Mouse (Mus musculus) ES-E14 (cell line): ENCODE measurements at regions not wholly inside any gene's neighbourhood (a gene's known extent, or its start where the extent isn't known, plus 50 kb on each side); places are given as distances from the start of the nearest gene placed in this dataset.

Experiments
- DNase-seq: peaks from one replicate; pipeline ENCODE4 v3.0.0-alpha.2; 2013; ENCODE audit warnings: low read depth, low spot score
- H3K27ac ChIP-seq: 2 replicates; pipeline ENCODE4 v1.5.1; 2012; ENCODE audit warnings: low read depth, mild to moderate bottlenecking, low read length, moderate library complexity, mixed read lengths; ENCODE audit not compliant: poor library complexity, insufficient read depth, severe bottlenecking
- H3K36me3 ChIP-seq: 2 replicates; pipeline ENCODE4 v1.6.1; 2012; ENCODE audit warnings: mild to moderate bottlenecking, low read length, moderate library complexity, mixed read lengths; ENCODE audit not compliant: control insufficient read depth, poor library complexity, insufficient read depth, severe bottlenecking
- H3K4me1 ChIP-seq, 2 experiments: fragments of 150-350 bp in 1 of 2; sonication (generic) in 1 of 2; 2 replicates each; pipeline ENCODE4 v1.6.1; 2012; ENCODE audit warnings: low read length in 2 of 2, mild to moderate bottlenecking in 1 of 2, mixed read lengths in 1 of 2; ENCODE audit not compliant: control insufficient read depth in 2 of 2, insufficient read depth in 2 of 2, poor library complexity in 1 of 2
- H3K4me3 ChIP-seq, 2 experiments: fragments of 150-350 bp in 1 of 2; sonication (generic) in 1 of 2; 2 replicates each; pipeline ENCODE4 v1.5.1; 2012; ENCODE audit warnings: low read length in 2 of 2, low read depth in 1 of 2, mild to moderate bottlenecking in 1 of 2, mixed read lengths in 1 of 2; ENCODE audit not compliant: insufficient read depth in 1 of 2, poor library complexity in 1 of 2, severe bottlenecking in 1 of 2
- H3K9ac ChIP-seq: 2 replicates; pipeline ENCODE4 v1.6.1; 2012; ENCODE audit warnings: low read depth, mild to moderate bottlenecking, low read length, mixed read lengths; ENCODE audit not compliant: poor library complexity, insufficient read depth, severe bottlenecking
- H3K9me3 ChIP-seq: fragments of 150-350 bp; sonication (generic); 2 replicates; pipeline ENCODE4 v1.6.1; 2012; ENCODE audit warnings: low read depth, mild to moderate bottlenecking, low read length; ENCODE audit not compliant: control insufficient read depth, insufficient read depth
- CHD2 ChIP-seq: IDR thresholded peaks from 2 replicates; pipeline ENCODE4 v1.6.1; 2014; ENCODE audit warnings: mild to moderate bottlenecking, low read depth, low read length, inconsistent platforms
- HCFC1 ChIP-seq: IDR thresholded peaks from 2 replicates; pipeline ENCODE4 v1.6.1; 2012; ENCODE audit warnings: low read length, inconsistent platforms, borderline replicate concordance; ENCODE audit not compliant: insufficient read depth
- MAFK ChIP-seq: IDR thresholded peaks from 2 replicates; pipeline ENCODE4 v1.6.1; 2014; ENCODE audit warnings: mild to moderate bottlenecking, low read depth, low read length, inconsistent platforms; ENCODE audit not compliant: insufficient read depth
- ZC3H11A ChIP-seq: IDR thresholded peaks from 2 replicates; pipeline ENCODE4 v1.6.1; 2012; ENCODE audit warnings: low read depth, mild to moderate bottlenecking, inconsistent platforms, low read length, borderline replicate concordance
- ZNF384 ChIP-seq: IDR thresholded peaks from 2 replicates; pipeline ENCODE4 v1.6.1; 2012; ENCODE audit warnings: low read depth, low read length, inconsistent platforms
- in situ Hi-C, 2 experiments: fragments of 600-800 bp; cut with MboI; formaldehyde crosslinking; loops; one replicate each; pipeline ENCODE4 v1.15.1; 2025; ENCODE audit warnings: low sequenced_read_pairs in 2 of 2, inconsistent platforms in 1 of 2; ENCODE audit not compliant: unreplicated experiment in 2 of 2

DNA sequence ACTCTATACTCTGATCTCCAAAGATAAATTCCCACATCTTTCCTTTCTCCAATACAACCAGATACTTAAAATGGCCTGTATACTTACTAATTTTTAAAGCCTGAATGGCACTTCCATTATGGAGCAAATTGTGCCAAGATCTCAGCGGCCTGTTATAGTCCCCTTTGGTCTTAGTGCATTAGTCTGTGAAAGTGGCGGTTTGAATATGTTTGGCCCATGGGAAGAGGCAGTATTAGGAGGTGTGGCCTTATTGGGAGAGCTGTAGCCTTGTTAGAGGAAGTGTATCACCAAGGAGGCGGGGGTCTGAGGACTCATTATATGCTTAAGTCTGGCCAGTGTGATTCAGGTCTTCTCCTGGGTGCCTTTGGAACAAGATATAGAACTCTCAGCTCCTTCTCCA is 127.3 kb downstream of the Diras2 start:
- H3K36me3 ChIP-seq = no peaks in the 10 kb centered on the region
- DNase-seq = no peak
- no peak overlapping the region for H3K27ac ChIP-seq
- in situ Hi-C loops = no loop called here
- H3K9me3 ChIP-seq = no peaks in the 10 kb centered on the region
- no peak overlapping the region for H3K4me3 ChIP-seq
- H3K9ac ChIP-seq = no peak overlapping the region
- TF ChIP-seq ZC3H11A = no peak
- TF ChIP-seq CHD2 = no peak
- TF ChIP-seq ZNF384 = no peak
- TF ChIP-seq HCFC1 = no peak
- no peak for TF ChIP-seq MAFK
- H3K4me1 ChIP-seq = no peaks in the 10 kb centered on the region

DNA sequence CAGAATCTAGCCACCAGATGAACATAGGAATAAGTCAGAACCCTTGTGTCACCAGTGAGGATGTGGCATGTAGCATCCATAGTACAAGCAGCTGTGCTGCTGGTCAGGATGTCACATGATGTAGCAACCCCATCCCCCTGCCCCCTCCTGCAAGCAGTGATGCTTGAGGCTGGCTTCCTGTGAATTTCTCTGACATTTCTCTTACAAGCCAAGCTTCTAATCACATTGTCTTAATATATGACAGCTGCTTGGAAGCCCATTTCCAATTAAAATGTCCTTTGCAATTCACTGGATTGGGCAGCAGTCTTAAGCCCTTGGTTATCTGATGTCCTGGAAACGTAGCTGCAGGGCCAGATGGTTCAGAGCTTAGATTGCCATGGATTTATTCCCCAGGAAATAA is 114.8 kb downstream of the Diras2 start:
- Histone ChIP-seq H3K4me3 (no peak overlapping the region), H3K9me3 (no peaks in the 10 kb centered on the region), H3K4me1 (no peaks in the 10 kb centered on the region), H3K36me3 (no peaks in the 10 kb centered on the region), H3K27ac (no peak overlapping the region), H3K9ac (no peak overlapping the region)
- in situ Hi-C loops = no loop called here
- DNase-seq = no peak
- TF ChIP-seq CHD2 (no peak), ZC3H11A (no peak), MAFK (no peak)

DNA sequence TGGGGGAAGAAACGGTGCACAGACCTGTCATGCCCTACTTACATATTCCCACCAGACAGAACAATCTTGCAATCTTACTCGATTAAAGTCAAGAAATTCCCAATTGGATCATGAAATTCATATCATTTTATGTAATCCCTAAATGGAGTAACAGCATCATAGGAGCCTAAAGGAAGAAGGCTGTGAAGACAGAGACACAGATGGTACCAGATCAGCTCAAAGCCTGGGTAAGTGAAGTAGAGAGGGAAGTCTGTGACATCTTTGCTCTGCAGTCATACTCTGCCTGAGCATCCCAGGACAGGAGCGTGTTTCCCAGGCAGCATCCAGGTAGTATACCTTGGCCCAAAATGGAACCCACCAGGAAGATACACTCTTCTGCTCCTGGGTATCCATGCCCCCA is 108.6 kb downstream of the Diras2 start:
- H3K4me1 ChIP-seq = no peaks in the 10 kb centered on the region
- no peak for DNase-seq
- no peaks in the 10 kb centered on the region for H3K9me3 ChIP-seq
- H3K4me3 ChIP-seq = no peak overlapping the region
- no peak overlapping the region for H3K27ac ChIP-seq
- in situ Hi-C loops = no loop called here
- no peak for TF ChIP-seq MAFK
- TF ChIP-seq CHD2 = no peak
- no peak for TF ChIP-seq HCFC1
- TF ChIP-seq ZNF384 = no peak
- no peak for TF ChIP-seq ZC3H11A
- H3K36me3 ChIP-seq = no peaks in the 10 kb centered on the region
- no peak overlapping the region for H3K9ac ChIP-seq

DNA sequence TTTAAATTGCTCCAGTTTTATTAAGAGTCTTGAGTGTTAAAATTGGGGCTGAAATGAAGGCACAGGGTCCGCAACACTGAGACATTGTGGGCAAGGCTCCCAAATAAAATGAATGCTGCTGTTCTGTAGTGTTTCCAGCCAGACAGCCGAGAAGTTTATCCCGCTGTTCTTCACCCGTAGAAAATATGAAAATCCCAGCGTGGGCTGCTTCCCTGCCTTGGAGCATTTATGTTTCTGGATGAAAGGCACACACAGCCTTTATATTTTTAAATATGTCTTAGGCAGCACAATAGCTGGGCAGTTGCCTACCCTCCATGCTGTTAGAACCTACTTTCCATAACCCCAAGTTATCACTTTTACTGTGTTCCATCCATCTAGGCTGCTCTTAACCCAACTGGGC is 102.6 kb downstream of the Diras2 start:
- DNase-seq = no peak
- no peak overlapping the region for H3K27ac ChIP-seq
- H3K4me1 ChIP-seq = no peaks in the 10 kb centered on the region
- no peak for TF ChIP-seq CHD2
- TF ChIP-seq MAFK = no peak
- TF ChIP-seq ZC3H11A = no peak
- TF ChIP-seq HCFC1 = no peak
- no peak for TF ChIP-seq ZNF384
- H3K4me3 ChIP-seq = no peak overlapping the region
- in situ Hi-C loops = no loop called here
- no peaks in the 10 kb centered on the region for H3K36me3 ChIP-seq
- H3K9ac ChIP-seq = no peak overlapping the region
- no peaks in the 10 kb centered on the region for H3K9me3 ChIP-seq

DNA sequence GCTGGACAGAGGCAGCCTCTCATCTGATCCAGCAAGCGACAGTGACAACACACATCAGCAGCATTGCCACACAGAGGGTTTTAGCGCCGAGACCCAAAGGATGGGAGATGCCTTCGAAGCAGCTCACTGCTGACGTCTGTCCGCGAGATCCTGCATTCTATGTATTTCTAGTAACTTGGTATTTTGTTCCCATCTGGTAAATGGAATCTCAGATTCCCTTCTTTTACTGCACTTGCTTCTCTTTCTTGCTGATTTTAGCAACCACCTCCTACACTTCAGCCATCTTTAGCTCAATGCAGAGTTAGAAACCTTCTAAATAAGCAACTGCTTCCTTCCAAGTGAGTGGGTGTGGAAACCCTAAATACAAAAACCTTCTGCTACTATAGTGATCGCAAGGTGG is 94.3 kb downstream of the Diras2 start:
- no peaks in the 10 kb centered on the region for H3K36me3 ChIP-seq
- no peak for DNase-seq
- no peak overlapping the region for H3K27ac ChIP-seq
- H3K4me1 ChIP-seq = no peaks in the 10 kb centered on the region
- in situ Hi-C loops = no loop called here
- TF ChIP-seq CHD2 (no peak), ZNF384 (no peak), ZC3H11A (no peak), HCFC1 (no peak), MAFK (no peak)
- no peaks in the 10 kb centered on the region for H3K9me3 ChIP-seq
- no peak overlapping the region for H3K9ac ChIP-seq
- H3K4me3 ChIP-seq = no peak overlapping the region
